Mouse (Mus musculus) gastrocnemius, adult 2 months (tissue): Measurements from ENCODE around the gene Gstm6. TPM values are rescaled to one million over a fixed set of nuclear protein-coding genes. Genes with fewer than 3 reads are reported as not detected.
A peak's percentile ranks its signal among the peaks of the same experiment; 100 is the strongest.
"Not testable (repeated sequence)": the region's sequence is repeated elsewhere in the genome, so short reads cannot be mapped to it uniquely, and the experiment has no call there.

Source experiments
- DNase-seq: peaks from one replicate; pipeline ENCODE4 v3.0.0; 2022
- H3K27ac ChIP-seq: fragments of 200-600 bp; 2 replicates; pipeline ENCODE4 v1.8.1; 2022; ENCODE audit warnings: mild to moderate bottlenecking
- H3K4me3 ChIP-seq: fragments of 200-600 bp; 2 replicates; pipeline ENCODE4 v1.8.1; 2022; ENCODE audit warnings: mild to moderate bottlenecking, moderate library complexity
- CTCF ChIP-seq: fragments of 200-600 bp; IDR thresholded peaks from 2 replicates; pipeline ENCODE4 v1.8.1; 2022; ENCODE audit warnings: antibody characterized with exemption, mild to moderate bottlenecking, moderate library complexity
- intact Hi-C: fragments of 180-260 bp; cut with DNase I; formaldehyde crosslinking; loops from one replicate; pipeline ENCODE4 v1.15.1; 2025
- total RNA-seq, 2 experiments: library from RNA; stranded (reverse); gene quantifications; 2 replicates each; pipeline ENCODE4 v1.2.3; 2021

The Gstm6 gene
- total RNA-seq, 2 experiments from 2014 or later, result 0.36 TPM; not detected in 1

GRCm38 (mm10) chr3:107965592-107965991, 22.0 kb upstream of the Gstm6 start:
- H3K27ac ChIP-seq, result no peak overlapping the region
- DNase-seq, result no peak
- H3K4me3 ChIP-seq, result no peak overlapping the region
- intact Hi-C loops, result no loop called here
- TF ChIP-seq CTCF, result no peak

GRCm38 (mm10) chr3:107964656-107965308, 21.2 kb upstream of the Gstm6 start:
- TF ChIP-seq CTCF, result no peak
- peak overlapping the region; percentile 49 for H3K27ac ChIP-seq
- intact Hi-C loops, result no loop called here
- no peak for DNase-seq
- H3K4me3 ChIP-seq, result no peak overlapping the region

GRCm38 (mm10) chr3:107964026-107964425, 20.5 kb upstream of the Gstm6 start:
- intact Hi-C loops, result no loop called here
- H3K4me3 ChIP-seq, result no peak overlapping the region
- no peak for DNase-seq
- no peak for TF ChIP-seq CTCF
- H3K27ac ChIP-seq, result peak overlapping the region; percentile 49

DNA sequence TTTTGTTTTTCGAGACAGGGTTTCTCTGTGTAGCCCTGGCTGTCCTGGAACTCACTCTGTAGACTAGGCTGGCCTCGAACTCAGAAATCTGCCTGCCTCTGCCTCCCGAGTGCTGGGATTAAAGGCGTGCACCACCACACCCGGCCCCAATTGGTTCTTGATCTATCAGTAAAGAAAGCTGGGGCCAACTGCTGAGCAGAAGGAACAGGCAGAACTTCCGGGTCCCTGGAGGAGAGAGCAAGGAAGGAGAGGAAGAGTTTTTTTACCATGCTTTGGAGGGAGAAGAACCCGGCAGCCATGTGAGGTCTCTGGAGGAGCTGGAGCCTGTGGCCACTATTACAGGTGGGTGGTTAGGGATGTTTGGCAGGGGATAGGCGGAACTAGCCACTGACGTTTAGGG, 11.7 kb upstream of the Gstm6 start:
- intact Hi-C loops, result not testable (repeated sequence)

GRCm38 (mm10) chr3:107953906-107954305, 10.4 kb upstream of the Gstm6 start:
- DNase-seq, result no peak

More for the DNA sequence above, 11.7 kb upstream of the Gstm6 start:
- DNase-seq, H3K4me3 ChIP-seq, H3K27ac ChIP-seq: not testable (repeated sequence)

DNA sequence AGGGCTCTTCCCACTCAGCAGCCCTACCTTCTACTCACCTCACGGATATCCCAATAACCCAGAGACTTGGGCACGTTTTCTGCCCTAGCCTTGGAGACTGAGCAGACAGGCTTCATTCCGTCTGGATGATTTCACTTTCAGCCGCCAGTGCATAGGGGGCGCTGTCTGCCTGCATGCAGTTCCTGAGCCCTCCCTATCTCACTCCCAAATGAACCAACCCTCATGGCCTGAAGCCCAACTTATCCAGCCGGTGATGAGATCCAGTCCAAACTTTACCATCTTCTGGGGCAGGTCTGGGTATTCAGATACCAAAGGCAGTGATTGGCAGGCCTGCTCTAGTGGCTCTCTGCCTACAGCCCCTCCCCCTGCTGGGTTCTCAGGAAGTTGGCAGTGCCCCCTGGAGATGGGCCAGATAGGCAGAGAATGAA, 9.8 kb upstream of the Gstm6 start:
- TF ChIP-seq CTCF, result peak; percentile 96
- no peak overlapping the region for H3K4me3 ChIP-seq
- DNase-seq, result peak; percentile 91
- peak overlapping the region; percentile 39; the same call in 1 of the 2 replicates for H3K27ac ChIP-seq
- intact Hi-C loops, result loop anchor here (1.0 to 5.0 kb wide), 3 partner anchors 65 to 194 kb away; partner anchors contain the start of gene Gnai3

More at GRCm38 (mm10) chr3:107953906-107954305, 10.4 kb upstream of the Gstm6 start:
- H3K27ac ChIP-seq, result peak overlapping the region; percentile 39; the same call in 1 of the 2 replicates
- no peak overlapping the region for H3K4me3 ChIP-seq
- TF ChIP-seq CTCF, result no peak
- intact Hi-C loops, result loop anchor here (1.0 to 5.0 kb wide), 3 partner anchors 64 to 193 kb away; partner anchors contain the start of gene Gnai3

- H3K4me3 ChIP-seq, result no peak overlapping the region
- intact Hi-C loops, result loop anchor here (5.0 kb wide), 1 partner anchor 197 kb away; the partner anchor contains the start of gene Gnai3
- TF ChIP-seq CTCF, result no peak
Measured at GRCm38 (mm10) chr3:107950531-107950930, 7.0 kb upstream of the Gstm6 start.

GRCm38 (mm10) chr3:107949461-107949860, 5.9 kb upstream of the Gstm6 start:
- H3K27ac ChIP-seq, intact Hi-C loops, DNase-seq, H3K4me3 ChIP-seq: not testable (repeated sequence)

More at GRCm38 (mm10) chr3:107950531-107950930, 7.0 kb upstream of the Gstm6 start:
- DNase-seq, result no peak
- H3K27ac ChIP-seq, result no peak overlapping the region

- intact Hi-C loops, result no loop called here
- TF ChIP-seq CTCF, result peak; percentile 25; the same call in 1 of the 2 replicates
- Histone ChIP-seq H3K27ac (no peak overlapping the region), H3K4me3 (no peak overlapping the region)
- DNase-seq, result no peak
Measured at GRCm38 (mm10) chr3:107945729-107946128, 2.2 kb upstream of the Gstm6 start.

DNA sequence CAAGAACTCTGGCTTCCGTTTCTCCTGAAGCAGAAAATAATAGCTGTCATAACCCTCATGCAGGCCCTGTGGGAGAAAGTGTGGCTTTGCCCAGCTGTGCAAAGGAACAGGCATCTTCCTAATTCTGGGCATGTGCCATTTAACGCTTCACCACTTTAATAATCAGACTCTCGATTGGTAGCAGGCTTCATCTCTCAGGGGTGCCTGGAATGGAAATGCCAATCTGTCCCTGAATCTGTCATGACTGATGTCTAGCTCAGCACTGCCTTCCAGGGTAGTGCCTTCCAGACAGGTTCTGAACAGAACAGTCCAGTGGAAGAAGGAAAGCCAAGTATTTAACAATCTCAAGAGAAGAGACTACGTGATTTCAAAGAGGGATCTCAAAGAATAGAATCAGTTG, 2.3 kb downstream of the Gstm6 start:
- H3K27ac ChIP-seq, result no peak overlapping the region
- intact Hi-C loops, result no loop called here
- no peak overlapping the region for H3K4me3 ChIP-seq
- TF ChIP-seq CTCF, result no peak
- no peak for DNase-seq

- H3K4me3 ChIP-seq, result no peak overlapping the region
- no peak for TF ChIP-seq CTCF
- intact Hi-C loops, result no loop called here
- H3K27ac ChIP-seq, result peak overlapping the region; percentile 64; the same call in 1 of the 2 replicates
- DNase-seq, result no peak
Measured at GRCm38 (mm10) chr3:107940524-107940923, 3.0 kb downstream of the Gstm6 start.

- Histone ChIP-seq H3K27ac (peak overlapping the region; percentile 64), H3K4me3 (no peak overlapping the region)
- no peak for DNase-seq
- TF ChIP-seq CTCF, result no peak
- intact Hi-C loops, result loop anchor here (5.0 kb wide), 2 partner anchors 77 to 122 kb away; partner anchors contain the start of gene Gstm1
Measured at GRCm38 (mm10) chr3:107939830-107940229, 3.7 kb downstream of the Gstm6 start.

DNA sequence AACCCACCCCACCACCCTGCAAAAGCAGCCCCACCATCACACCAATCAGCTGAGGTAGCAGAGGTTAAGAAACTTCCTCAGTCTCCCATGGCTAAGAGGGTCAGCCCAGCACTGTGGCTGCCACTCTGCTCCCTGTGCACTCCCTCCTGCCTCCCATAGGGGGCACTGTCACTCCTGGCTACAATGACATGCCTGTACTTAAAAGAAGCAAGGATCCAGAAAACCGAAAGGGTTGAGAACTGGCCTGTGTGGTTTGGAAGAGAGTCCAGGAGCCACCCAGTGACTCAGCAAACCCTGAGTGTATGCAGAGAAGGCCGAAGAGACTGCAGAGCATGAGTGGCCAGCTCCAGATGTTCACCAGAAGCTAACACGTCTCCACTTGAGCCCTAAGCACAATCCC, 4.1 kb downstream of the Gstm6 start:
- Histone ChIP-seq H3K4me3 (no peak overlapping the region), H3K27ac (peak overlapping the region; percentile 64)
- peak; percentile 79 for DNase-seq
- TF ChIP-seq CTCF, result peak; percentile 89
- intact Hi-C loops, result loop anchor here (5.0 kb wide), 2 partner anchors 78 to 123 kb away; partner anchors contain the start of gene Gstm1
